Mouse (Mus musculus) megakaryocyte, adult 5-6 weeks (primary cell): ENCODE data around the gene Slc12a3. TPM values are rescaled to one million over a fixed set of nuclear protein-coding genes. Genes with fewer than 3 reads are reported as not detected.

Source experiments
- ATAC-seq: 2 replicates; pipeline ENCODE4 v1.8.0; 2016; ENCODE audit warnings: mild to moderate bottlenecking, inconsistent platforms; ENCODE audit not compliant: poor library complexity, severe bottlenecking
- total RNA-seq, 2 experiments: library from RNA; stranded (forward) in 1 of 2; stranded (reverse) in 1 of 2; fragments of 153-499, 151-499 nt in 1 of 2; fragments of 221-1000, 200-1000 nt in 1 of 2; gene quantifications; 2 replicates each; pipeline versions ENCODE4 v1.2.3 to v1.2.4; 2015 to 2017

Gene Slc12a3
- total RNA-seq (2015) (0.25 and 0.34 TPM in 2 replicates), total RNA-seq (2017) (0.16 TPM in 1 of 2 replicates, not detected in the other)

- peak; percentile 85 for ATAC-seq
Measured at GRCm38 (mm10) chr8:94328932-94329728, at the start of gene Slc12a3. Gene Slc12a3 (plus strand): TSS chr8:94329201.

- no peak for ATAC-seq
Measured at GRCm38 (mm10) chr8:94280001-94280613, 48.9 kb upstream of the Slc12a3 start.

- no peak for ATAC-seq
Measured at GRCm38 (mm10) chr8:94282453-94282985, 46.5 kb upstream of the Slc12a3 start.

GRCm38 (mm10) chr8:94284204-94284603 is 44.8 kb upstream of the Slc12a3 start:
- no peak for ATAC-seq

- ATAC-seq, result no peak
Measured at GRCm38 (mm10) chr8:94290606-94291005, 38.4 kb upstream of the Slc12a3 start.

GRCm38 (mm10) chr8:94292072-94292471 is 36.9 kb upstream of the Slc12a3 start:
- ATAC-seq, result no peak

- no peak for ATAC-seq
Measured at GRCm38 (mm10) chr8:94292626-94293025, 36.4 kb upstream of the Slc12a3 start.

- ATAC-seq, result no peak
Measured at GRCm38 (mm10) chr8:94295687-94296086, 33.3 kb upstream of the Slc12a3 start.

GRCm38 (mm10) chr8:94296312-94296991 is 32.5 kb upstream of the Slc12a3 start:
- no peak for ATAC-seq

GRCm38 (mm10) chr8:94297101-94297500 is 31.9 kb upstream of the Slc12a3 start:
- no peak for ATAC-seq

- no peak for ATAC-seq
Measured at GRCm38 (mm10) chr8:94300809-94301208, 28.2 kb upstream of the Slc12a3 start.

GRCm38 (mm10) chr8:94304412-94304811 is 24.6 kb upstream of the Slc12a3 start:
- no peak for ATAC-seq

GRCm38 (mm10) chr8:94306989-94307513 is 21.9 kb upstream of the Slc12a3 start:
- peak; percentile 69 for ATAC-seq

GRCm38 (mm10) chr8:94307652-94308051 is 21.3 kb upstream of the Slc12a3 start:
- peak; percentile 14; the same call in 1 of the 2 replicates for ATAC-seq

- ATAC-seq, result no peak
Measured at GRCm38 (mm10) chr8:94314069-94314468, 14.9 kb upstream of the Slc12a3 start.

GRCm38 (mm10) chr8:94317249-94317648 is 11.8 kb upstream of the Slc12a3 start:
- ATAC-seq, result no peak

- ATAC-seq, result no peak
Measured at GRCm38 (mm10) chr8:94317691-94318090, 11.3 kb upstream of the Slc12a3 start.

GRCm38 (mm10) chr8:94320036-94320435 is 9.0 kb upstream of the Slc12a3 start:
- no peak for ATAC-seq

GRCm38 (mm10) chr8:94322083-94322482 is 6.9 kb upstream of the Slc12a3 start:
- no peak for ATAC-seq

GRCm38 (mm10) chr8:94323041-94323440 is 6.0 kb upstream of the Slc12a3 start:
- no peak for ATAC-seq

- peak; percentile 45; the same call in 1 of the 2 replicates for ATAC-seq
Measured at GRCm38 (mm10) chr8:94324071-94324470, 4.9 kb upstream of the Slc12a3 start.
